Mouse (Mus musculus) ES-Bruce4 (cell line): ENCODE data around the gene Mpg. TPM values are rescaled to one million over a fixed set of nuclear protein-coding genes. Genes with fewer than 3 reads are reported as not detected.
"Not testable (repeated sequence)": the region's sequence is repeated elsewhere in the genome, so short reads cannot be mapped to it uniquely, and the experiment has no call there.

Experiments used
- H3K27ac ChIP-seq: 2 replicates; pipeline ENCODE4 v1.5.1; 2012; ENCODE audit warnings: low read length, inconsistent platforms; ENCODE audit not compliant: insufficient read depth
- H3K27me3 ChIP-seq: 2 replicates; pipeline ENCODE4 v1.6.1; 2012; ENCODE audit warnings: mild to moderate bottlenecking, low read length, inconsistent platforms; ENCODE audit not compliant: control insufficient read depth, poor library complexity, insufficient read depth, severe bottlenecking
- H3K36me3 ChIP-seq: 2 replicates; pipeline ENCODE4 v1.6.1; 2012; ENCODE audit warnings: inconsistent platforms, mild to moderate bottlenecking, low read length, moderate library complexity; ENCODE audit not compliant: control insufficient read depth, poor library complexity, insufficient read depth, severe bottlenecking
- H3K4me1 ChIP-seq: one replicate; pipeline ENCODE4 v1.8.1; 2011; ENCODE audit warnings: low read length; ENCODE audit not compliant: control insufficient read depth, insufficient read depth
- H3K4me3 ChIP-seq: 2 replicates; pipeline ENCODE4 v1.5.1; 2011; ENCODE audit warnings: low read depth, mild to moderate bottlenecking, low read length
- H3K9ac ChIP-seq: 2 replicates; pipeline ENCODE4 v1.6.1; 2012; ENCODE audit warnings: low read depth, mild to moderate bottlenecking, inconsistent platforms; ENCODE audit not compliant: poor library complexity, severe bottlenecking
- H3K9me3 ChIP-seq: replicated peaks from 2 replicates; pipeline ENCODE4 v1.6.1; 2012; ENCODE audit warnings: mild to moderate bottlenecking, low read length, inconsistent platforms; ENCODE audit not compliant: control insufficient read depth, poor library complexity, insufficient read depth, severe bottlenecking
- CTCF ChIP-seq: IDR thresholded peaks from one replicate; pipeline ENCODE4 v1.8.1; 2011; ENCODE audit warnings: low read depth, low read length
- EP300 ChIP-seq: IDR thresholded peaks from 2 replicates; pipeline ENCODE4 v1.6.1; 2011; ENCODE audit warnings: low read depth, low read length; ENCODE audit not compliant: insufficient read depth
- POLR2A ChIP-seq: IDR thresholded peaks from one replicate; pipeline ENCODE4 v1.8.1; 2011; ENCODE audit warnings: low read length; ENCODE audit not compliant: insufficient read depth
- polyA plus RNA-seq: library from polyadenylated mRNA; stranded (reverse); fragments of >200 nt; gene quantifications from 2 replicates; pipeline ENCODE4 v1.2.4, GENCODE M21; 2011; ENCODE audit warnings: low read depth; ENCODE audit not compliant: missing spikeins, insufficient read depth, insufficient read length

The Mpg gene
- polyA plus RNA-seq, 1 experiment: 20.5 TPM

DNA sequence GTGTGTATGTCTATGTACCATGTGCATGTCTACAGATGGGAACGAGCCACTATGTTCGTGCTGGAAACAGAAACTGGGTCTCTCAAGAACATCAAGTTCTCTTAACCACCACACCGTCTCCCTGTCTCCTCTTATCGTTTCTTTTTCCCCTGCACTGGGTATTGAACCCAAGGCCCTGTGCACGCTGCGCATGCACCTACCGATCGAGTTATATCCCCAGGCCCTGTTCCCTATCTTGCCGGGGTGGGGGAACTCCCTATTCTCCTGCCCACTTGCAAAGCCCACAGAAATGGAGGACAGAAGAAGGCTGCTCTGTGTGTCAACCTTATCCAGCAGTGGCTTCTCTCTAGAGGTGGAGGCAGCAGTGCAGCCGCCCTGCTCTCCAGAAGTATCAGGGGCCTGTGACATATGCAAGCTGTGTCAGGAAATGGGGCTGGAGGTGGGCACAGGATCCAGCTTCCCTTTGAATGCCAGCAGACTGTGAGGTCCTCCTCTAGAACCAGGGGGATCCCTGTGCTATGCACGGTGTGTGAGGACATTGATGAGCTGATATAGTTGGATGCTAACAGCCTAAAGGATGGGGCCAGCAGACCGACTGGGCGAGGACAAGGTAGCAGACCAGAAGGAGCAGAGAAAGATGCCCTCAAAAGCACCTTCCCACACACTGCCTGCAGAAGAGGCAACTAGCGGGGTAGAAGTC is 27.9 kb upstream of the Mpg start:
- no peak for TF ChIP-seq EP300
- TF ChIP-seq POLR2A: no peak
- TF ChIP-seq CTCF: no peak
- no peak overlapping the region for H3K4me3 ChIP-seq
- H3K27ac ChIP-seq: no peak overlapping the region
- no peaks in the 10 kb centered on the region for H3K9me3 ChIP-seq
- H3K27me3 ChIP-seq: no peaks in the 10 kb centered on the region
- no peaks in the 10 kb centered on the region for H3K36me3 ChIP-seq
- H3K9ac ChIP-seq: no peak overlapping the region
- no peaks in the 10 kb centered on the region for H3K4me1 ChIP-seq

DNA sequence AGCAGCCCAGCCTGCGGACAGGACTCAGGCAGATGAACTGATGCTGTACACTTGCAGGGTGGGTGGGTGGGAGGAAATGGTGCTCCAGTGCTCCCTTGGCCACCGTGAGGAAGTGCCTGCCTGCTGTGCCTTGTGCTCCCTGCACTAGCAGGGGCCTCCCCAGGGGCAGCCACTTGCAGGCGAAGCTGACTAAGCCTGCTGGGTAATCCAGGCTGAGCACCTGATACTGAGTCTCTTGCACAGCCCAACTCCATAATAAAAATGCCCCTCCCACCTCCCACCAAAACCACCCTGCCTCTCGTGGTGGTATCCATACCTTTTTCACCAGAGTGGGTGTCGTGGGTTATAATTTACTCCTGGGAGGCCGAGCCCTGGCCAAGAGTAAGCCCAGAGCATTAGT is 27.1 kb upstream of the Mpg start:
- Histone ChIP-seq H3K27ac (no peak overlapping the region), H3K4me3 (no peak overlapping the region), H3K27me3 (no peaks in the 10 kb centered on the region), H3K36me3 (no peaks in the 10 kb centered on the region), H3K9me3 (no peaks in the 10 kb centered on the region), H3K4me1 (no peaks in the 10 kb centered on the region), H3K9ac (no peak overlapping the region)
- TF ChIP-seq POLR2A (no peak), CTCF (no peak), EP300 (no peak)

DNA sequence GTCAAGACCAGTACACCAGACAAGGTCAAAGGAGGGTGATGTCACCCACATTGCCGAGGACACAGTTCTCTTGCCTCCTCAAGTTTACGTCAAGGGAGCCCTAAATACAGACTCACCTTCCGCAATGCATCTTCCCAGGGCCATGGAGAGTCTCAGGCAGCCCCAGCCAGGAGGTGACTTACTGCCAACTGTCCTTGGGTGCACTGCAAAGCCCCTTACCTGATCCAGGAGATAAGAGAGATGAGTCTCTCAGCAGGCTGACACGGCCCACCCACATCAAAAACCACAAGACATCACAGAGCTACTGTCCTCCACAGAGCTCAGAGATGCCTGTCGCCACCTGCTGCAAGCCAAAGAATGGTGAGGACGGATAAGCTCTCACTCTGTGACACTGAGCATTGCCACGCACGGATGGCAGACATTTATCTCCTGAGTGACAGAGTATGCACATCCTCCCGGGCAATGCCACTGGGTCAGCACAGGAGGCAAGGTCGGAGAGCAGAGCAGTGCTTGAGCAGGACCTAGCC is 26.2 kb upstream of the Mpg start, which contains the start of gene Il9r:
Gene Il9r, minus strand, starts transcription at position 205 of the 527 bp plus-strand sequence.
- Histone ChIP-seq H3K4me1 (no peaks in the 10 kb centered on the region), H3K27ac (no peak within 1 kb of the TSS), H3K4me3 (no peak within 1 kb of the TSS), H3K36me3 (no peaks in the 10 kb centered on the region), H3K9me3 (no peaks in the 10 kb centered on the region), H3K9ac (no peak within 1 kb of the TSS), H3K27me3 (no peaks in the 10 kb centered on the region)
- no peak for TF ChIP-seq CTCF
- no peak for TF ChIP-seq EP300
- no peak for TF ChIP-seq POLR2A

DNA sequence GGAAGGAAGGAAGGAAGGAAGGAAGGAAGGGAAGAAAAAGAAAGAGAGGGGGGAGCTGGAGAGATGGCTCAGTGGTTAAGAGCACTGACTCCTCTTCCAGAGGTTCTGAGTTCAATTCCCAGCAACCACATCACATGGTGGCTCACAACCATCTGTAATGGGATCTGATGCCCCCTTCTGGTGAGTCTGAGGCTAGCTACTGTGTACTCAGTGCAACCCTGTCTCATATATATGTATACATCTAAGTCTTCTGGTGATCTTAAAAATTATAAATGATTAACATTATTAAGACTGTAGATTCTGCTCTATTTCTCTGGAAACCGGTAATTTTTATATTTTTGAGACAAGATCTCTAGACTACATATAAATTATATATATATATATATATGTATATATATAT is 25.3 kb upstream of the Mpg start:
- not testable (repeated sequence) for H3K27ac ChIP-seq, H3K4me1 ChIP-seq, H3K27me3 ChIP-seq

DNA sequence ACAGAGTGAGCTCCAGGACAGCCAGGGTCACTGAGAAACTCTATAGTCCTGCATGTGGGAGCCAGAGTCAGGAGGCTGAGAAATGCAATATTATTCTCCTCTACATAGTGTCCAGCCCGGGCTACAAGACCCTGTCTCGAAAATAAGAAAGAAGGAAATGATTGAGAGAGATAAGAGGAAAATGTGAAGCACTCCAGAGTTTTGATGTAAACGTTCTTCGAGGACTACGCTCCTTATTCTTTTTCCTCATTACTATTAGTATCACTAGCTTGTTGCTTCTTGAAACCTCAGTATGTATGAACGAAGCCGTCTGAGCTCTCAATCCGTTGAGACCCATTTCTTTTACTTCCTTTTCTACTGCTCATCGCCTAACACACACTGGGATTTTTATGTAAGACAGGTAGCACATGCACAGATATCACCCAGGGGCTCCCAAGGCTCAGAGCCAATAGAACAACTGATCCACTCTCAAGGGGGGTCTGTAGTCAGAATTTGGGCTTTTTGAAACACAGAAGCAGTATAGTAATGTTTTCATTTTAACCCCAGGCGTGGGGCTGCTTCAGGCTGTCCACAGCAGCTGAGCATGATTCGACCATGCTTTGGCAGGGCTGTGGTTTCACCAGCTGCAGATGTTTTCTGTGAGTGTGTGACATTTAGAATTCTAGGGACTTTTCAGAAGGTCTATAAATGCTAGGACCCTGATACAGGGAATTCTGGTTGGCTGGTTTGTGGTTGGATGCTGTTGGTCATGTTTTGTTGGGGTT is 24.2 kb upstream of the Mpg start:
- Histone ChIP-seq H3K9me3 (no peaks in the 10 kb centered on the region), H3K27ac (no peak overlapping the region), H3K27me3 (no peaks in the 10 kb centered on the region), H3K4me1 (no peaks in the 10 kb centered on the region), H3K4me3 (no peak overlapping the region), H3K9ac (no peak overlapping the region), H3K36me3 (no peaks in the 10 kb centered on the region)
- TF ChIP-seq EP300 (no peak), POLR2A (no peak), CTCF (no peak)

More for the DNA sequence above, 25.3 kb upstream of the Mpg start:
- H3K4me3 ChIP-seq, H3K36me3 ChIP-seq, H3K9me3 ChIP-seq, H3K9ac ChIP-seq: not testable (repeated sequence)
